Mouse (Mus musculus) liver, postnatal 0 days (tissue): Measurements from ENCODE around the gene Gm20388.

Experiments
- CTCF ChIP-seq: sonication (generic); IDR thresholded peaks from 2 replicates; pipeline ENCODE4 v1.5.1; 2016; ENCODE audit warnings: antibody characterized with exemption, low read depth
- EP300 ChIP-seq: IDR thresholded peaks from 2 replicates; pipeline ENCODE4 v1.6.1; 2016; ENCODE audit warnings: antibody characterized with exemption, low read depth, mild to moderate bottlenecking

DNA sequence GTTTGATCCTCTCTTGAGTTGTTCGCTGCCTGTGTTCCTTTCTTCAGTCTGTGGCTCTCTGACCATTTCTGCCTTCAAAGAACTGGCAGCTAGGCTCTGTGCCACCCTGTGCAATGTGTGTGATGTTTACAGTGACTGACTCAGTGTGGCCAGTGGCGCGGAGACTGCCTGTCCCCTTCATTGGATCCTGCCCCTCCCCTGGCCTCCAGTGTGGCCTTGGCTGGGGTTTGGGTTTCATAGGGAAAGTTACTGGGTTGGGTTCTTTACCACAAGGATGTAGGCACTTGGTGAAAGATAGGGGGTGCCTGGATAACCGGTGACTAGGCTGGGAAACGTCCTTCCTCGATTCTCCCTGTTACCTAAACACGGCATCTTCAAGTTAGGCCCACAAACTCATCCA is 3774.2 kb downstream of the Gm20388 start:
- TF ChIP-seq CTCF (no peak), EP300 (no peak)
